Mouse (Mus musculus) liver, postnatal 0 days (tissue): ENCODE measurements at regions not wholly inside any gene's neighbourhood (a gene's known extent, or its start where the extent isn't known, plus 50 kb on each side); places are given as distances from the start of the nearest gene placed in this dataset.

Experiments
- ATAC-seq: fragments of 200-750 bp; cut with Nextera tagmentation; 2 replicates; pipeline ENCODE4 v1.8.0; 2017; ENCODE audit warnings: mild to moderate bottlenecking, moderate library complexity
- DNase-seq: peaks from one replicate; pipeline ENCODE4 v3.0.0-alpha.2; 2016
- H3K27ac ChIP-seq: fragments of 300-500 bp; sonication (generic); 2 replicates; pipeline ENCODE4 v1.5.1; 2014; ENCODE audit warnings: antibody characterized with exemption, moderate library complexity, mild to moderate bottlenecking, low read depth
- H3K27me3 ChIP-seq: fragments of 300-500 bp; sonication (generic); 2 replicates; pipeline ENCODE4 v1.6.1; 2014; ENCODE audit warnings: low read length, control low read depth, mixed read lengths; ENCODE audit not compliant: insufficient read depth
- H3K36me3 ChIP-seq: fragments of 300-500 bp; sonication (generic); replicated peaks from 2 replicates; pipeline ENCODE4 v1.6.1; 2014; ENCODE audit warnings: mild to moderate bottlenecking, control low read depth, low read length, moderate library complexity, mixed read lengths; ENCODE audit not compliant: insufficient read depth
- H3K4me1 ChIP-seq: fragments of 300-500 bp; sonication (generic); 2 replicates; pipeline ENCODE4 v1.6.1; 2014; ENCODE audit warnings: antibody characterized with exemption, mild to moderate bottlenecking, control low read depth; ENCODE audit not compliant: insufficient read depth
- H3K4me2 ChIP-seq: fragments of 300-500 bp; sonication (generic); 2 replicates; pipeline ENCODE4 v1.6.1; 2014; ENCODE audit warnings: low read depth, mild to moderate bottlenecking, low read length, moderate library complexity, mixed read lengths
- H3K4me3 ChIP-seq: fragments of 300-500 bp; sonication (generic); 2 replicates; pipeline ENCODE4 v1.5.1; 2014; ENCODE audit warnings: low read depth, low read length
- H3K9ac ChIP-seq: fragments of 300-500 bp; sonication (generic); replicated peaks from 2 replicates; pipeline ENCODE4 v1.6.1; 2014; ENCODE audit warnings: mild to moderate bottlenecking, moderate library complexity
- H3K9me3 ChIP-seq: fragments of 300-500 bp; sonication (generic); 2 replicates; pipeline ENCODE4 v1.6.1; 2016; ENCODE audit warnings: mild to moderate bottlenecking, control low read depth, low read length, mixed read lengths
- CTCF ChIP-seq: sonication (generic); IDR thresholded peaks from 2 replicates; pipeline ENCODE4 v1.5.1; 2016; ENCODE audit warnings: antibody characterized with exemption, low read depth
- EP300 ChIP-seq: IDR thresholded peaks from 2 replicates; pipeline ENCODE4 v1.6.1; 2016; ENCODE audit warnings: antibody characterized with exemption, low read depth, mild to moderate bottlenecking
- WGBS: fragments of 180-500 bp; shearing (Covaris S2); extraction: QIAGEN DNeasy Blood & Tissue Kit; methylation state at CpG from one replicate; pipeline ENCODE4 v1.1.7; 2014; ENCODE audit not compliant: insufficient replicate concordance; 5-methylcytosine and 5-hydroxymethylcytosine counted together

DNA sequence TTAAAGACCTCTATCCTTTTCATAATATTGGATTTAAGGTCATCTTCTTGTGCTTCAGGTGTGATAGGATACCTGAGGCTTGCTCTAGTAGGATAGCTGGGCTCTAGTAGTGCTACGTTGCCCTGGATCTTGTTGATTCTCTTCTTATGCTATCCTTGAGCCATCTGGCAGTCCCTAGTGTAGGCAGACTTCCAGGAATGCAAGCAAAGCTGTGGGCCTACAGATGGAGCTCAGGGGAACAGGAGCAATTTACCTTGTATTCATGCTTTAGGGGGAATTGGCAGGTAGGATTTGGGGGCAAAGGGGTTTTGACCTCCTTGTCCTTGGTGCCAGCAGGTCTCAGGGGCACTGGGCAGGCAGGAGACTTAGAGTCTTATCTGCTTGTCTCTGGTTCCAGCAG lies 297.8 kb upstream of the Dcbld2 start:
- Histone ChIP-seq H3K27ac (no peak overlapping the region), H3K27me3 (no peaks in the 10 kb centered on the region), H3K36me3 (no peaks in the 10 kb centered on the region), H3K4me2 (no peak overlapping the region), H3K9me3 (no peaks in the 10 kb centered on the region), H3K9ac (no peak overlapping the region), H3K4me1 (no peaks in the 10 kb centered on the region), H3K4me3 (no peak overlapping the region)
- WGBS, result 61% methylated on average over 1 of the region's 1 CpGs
- DNase-seq (no peak), ATAC-seq (no peak)
- no peak for TF ChIP-seq EP300
- no peak for TF ChIP-seq CTCF

DNA sequence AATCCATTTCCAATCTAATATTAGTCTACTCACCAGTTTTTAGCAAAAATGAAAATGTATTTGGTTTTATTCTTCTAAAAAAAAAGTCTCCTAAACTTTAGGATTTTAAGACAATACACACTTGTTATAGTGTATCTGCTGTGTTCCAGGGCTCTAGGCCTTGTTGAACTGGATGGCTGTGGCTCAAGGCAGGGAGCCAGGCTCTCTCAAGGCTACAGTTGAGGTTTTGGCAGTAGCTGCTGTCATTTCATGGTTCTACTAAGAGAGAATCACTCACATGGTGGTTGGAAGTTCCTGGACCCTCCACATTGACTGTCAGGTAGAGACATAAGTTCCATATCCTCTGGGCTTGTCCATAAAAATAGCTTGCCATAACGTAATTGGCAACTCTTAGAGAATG lies 282.2 kb upstream of the Dcbld2 start:
- WGBS, result 55% methylated on average over 1 of the region's 1 CpGs

GRCm38 (mm10) chr16:58136144-58136905 lies 271.9 kb upstream of the Dcbld2 start:
- Histone ChIP-seq H3K4me3 (no peak overlapping the region), H3K4me2 (no peak overlapping the region), H3K9me3 (no peaks in the 10 kb centered on the region), H3K4me1 (no peaks in the 10 kb centered on the region), H3K27me3 (no peaks in the 10 kb centered on the region), H3K9ac (no peak overlapping the region), H3K36me3 (no peaks in the 10 kb centered on the region), H3K27ac (no peak overlapping the region)
- ATAC-seq (no peak), DNase-seq (no peak)
- TF ChIP-seq CTCF (no peak), EP300 (no peak)
- WGBS, result 79% methylated on average over 12 of the region's 12 CpGs

More for the DNA sequence above, 282.2 kb upstream of the Dcbld2 start:
- H3K27ac ChIP-seq, result no peak overlapping the region
- TF ChIP-seq CTCF (no peak), EP300 (no peak)
- H3K27me3 ChIP-seq, result no peaks in the 10 kb centered on the region
- no peaks in the 10 kb centered on the region for H3K4me1 ChIP-seq
- no peaks in the 10 kb centered on the region for H3K36me3 ChIP-seq
- no peak overlapping the region for H3K4me2 ChIP-seq
- no peaks in the 10 kb centered on the region for H3K9me3 ChIP-seq
- no peak overlapping the region for H3K9ac ChIP-seq
- ATAC-seq, result no peak
- DNase-seq, result no peak
- no peak overlapping the region for H3K4me3 ChIP-seq

GRCm38 (mm10) chr16:58136979-58137378 lies 271.3 kb upstream of the Dcbld2 start:
- no peak overlapping the region for H3K4me2 ChIP-seq
- no peaks in the 10 kb centered on the region for H3K4me1 ChIP-seq
- H3K9ac ChIP-seq, result no peak overlapping the region
- no peaks in the 10 kb centered on the region for H3K36me3 ChIP-seq
- TF ChIP-seq EP300 (no peak), CTCF (no peak)
- 81% methylated on average over 7 of the region's 7 CpGs for WGBS
- H3K27ac ChIP-seq, result no peak overlapping the region
- H3K9me3 ChIP-seq, result no peaks in the 10 kb centered on the region
- no peaks in the 10 kb centered on the region for H3K27me3 ChIP-seq
- DNase-seq (no peak), ATAC-seq (no peak)
- H3K4me3 ChIP-seq, result no peak overlapping the region

DNA sequence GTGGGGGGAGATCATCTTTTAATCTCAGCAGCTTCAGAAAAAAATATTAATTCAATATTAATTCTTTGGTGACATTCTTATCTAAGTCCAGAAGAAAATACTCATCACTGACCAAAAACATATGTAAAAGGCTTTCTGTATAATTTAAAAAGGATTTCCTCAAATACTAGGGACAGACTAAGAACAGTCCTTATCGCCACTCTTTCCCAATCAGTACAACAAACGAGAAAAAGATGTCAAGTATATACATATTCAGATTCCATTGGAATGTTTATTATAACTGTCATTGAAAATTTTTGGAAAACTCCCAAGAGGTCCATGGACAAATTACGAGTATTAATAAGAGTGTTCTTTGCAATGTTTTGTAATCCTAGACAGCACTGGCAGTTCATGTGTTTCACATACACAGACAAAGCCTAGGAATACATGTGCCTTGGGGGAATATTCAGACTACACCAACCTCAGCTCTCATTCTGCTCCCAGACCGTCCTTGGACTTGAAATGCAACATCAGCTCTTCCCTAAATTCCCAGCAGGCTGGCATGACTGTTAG lies 270.4 kb upstream of the Dcbld2 start:
- H3K4me3 ChIP-seq, result no peak overlapping the region
- TF ChIP-seq CTCF (no peak), EP300 (no peak)
- no peak for ATAC-seq
- no peaks in the 10 kb centered on the region for H3K9me3 ChIP-seq
- H3K4me1 ChIP-seq, result no peaks in the 10 kb centered on the region
- no peak overlapping the region for H3K9ac ChIP-seq
- 70% methylated on average over 4 of the region's 4 CpGs for WGBS
- no peaks in the 10 kb centered on the region for H3K36me3 ChIP-seq
- H3K4me2 ChIP-seq, result no peak overlapping the region
- no peak for DNase-seq
- no peak overlapping the region for H3K27ac ChIP-seq
- no peaks in the 10 kb centered on the region for H3K27me3 ChIP-seq

DNA sequence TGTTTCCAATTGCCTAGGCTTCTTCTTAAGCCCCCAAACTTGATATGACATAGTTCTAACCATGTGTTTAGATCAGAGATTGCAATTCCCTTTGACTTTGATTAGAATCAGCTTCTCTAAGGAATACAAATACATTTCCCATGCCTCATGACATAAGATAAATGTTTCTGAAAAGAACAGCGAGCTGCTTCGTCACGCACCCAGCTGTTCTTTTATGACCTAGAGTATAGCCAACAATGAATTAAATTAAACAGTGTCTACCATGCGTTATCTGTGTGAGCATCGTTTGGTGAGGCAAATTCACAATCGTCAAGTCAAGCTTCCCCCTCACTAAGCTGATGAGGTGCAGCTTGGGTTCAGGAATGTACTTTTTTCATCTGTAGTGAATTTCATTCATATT lies 261.8 kb upstream of the Dcbld2 start:
- no peak for ATAC-seq
- Histone ChIP-seq H3K4me2 (no peak overlapping the region), H3K36me3 (no peaks in the 10 kb centered on the region), H3K9me3 (no peaks in the 10 kb centered on the region), H3K27ac (no peak overlapping the region), H3K9ac (no peak overlapping the region), H3K27me3 (no peaks in the 10 kb centered on the region), H3K4me3 (no peak overlapping the region), H3K4me1 (no peaks in the 10 kb centered on the region)
- WGBS, result 83% methylated on average over 6 of the region's 6 CpGs
- no peak for DNase-seq
- TF ChIP-seq CTCF (no peak), EP300 (no peak)
